Mouse (Mus musculus): ENCODE measurements around the gene Hlf. TPM values are rescaled to one million over a fixed set of nuclear protein-coding genes. Genes with fewer than 3 reads are reported as not detected.
A peak's percentile ranks its signal among the peaks of the same experiment; 100 is the strongest.

Gene Hlf
- total RNA-seq, 1 experiment = 1.4 TPM

GRCm38 (mm10) chr11:90357371-90357770, 33.3 kb downstream of the Hlf start:
- in situ Hi-C loops (cut with MboI; ENCODE audit: low sequenced_read_pairs in 2 of 2, unreplicated experiment in 2 of 2) = no loop called here
- Histone ChIP-seq H3K36me3 (ENCODE audit: control insufficient read depth, insufficient read depth, low read length, poor library complexity, severe bottlenecking) (no peaks in the 10 kb centered on the region), H3K9ac (ENCODE audit: insufficient read depth, low read depth, low read length, poor library complexity, severe bottlenecking) (no peak overlapping the region), H3K9me3 (ENCODE audit: control insufficient read depth, insufficient read depth, low read depth, low read length) (no peaks in the 10 kb centered on the region), H3K4me1 (ENCODE audit: control insufficient read depth in 2 of 2, insufficient read depth in 2 of 2, low read length in 2 of 2, poor library complexity in 1 of 2) (peaks cover 0 to 7% of the 10 kb centered on the region in 2 experiments; a peak in 1 of 4 replicates), H3K4me3 (ENCODE audit: insufficient read depth in 1 of 2, low read depth in 1 of 2, low read length in 2 of 2, poor library complexity in 1 of 2, severe bottlenecking in 1 of 2) (no peak overlapping the region), H3K27ac (ENCODE audit: insufficient read depth, low read depth, low read length, poor library complexity, severe bottlenecking) (no peak overlapping the region)
- DNase-seq (ENCODE audit: low read depth, low spot score) = no peak
- TF ChIP-seq ZC3H11A (IDR thresholded peaks at IDR 0.05; ENCODE audit: borderline replicate concordance, low read depth, low read length) = no peak
- TF ChIP-seq CHD2 (IDR thresholded peaks at IDR 0.05; ENCODE audit: low read depth, low read length) = no peak
- TF ChIP-seq HCFC1 (IDR thresholded peaks at IDR 0.05; ENCODE audit: borderline replicate concordance, insufficient read depth, low read length) = no peak
- TF ChIP-seq ZNF384 (IDR thresholded peaks at IDR 0.05; ENCODE audit: low read depth, low read length) = no peak
- no peak for TF ChIP-seq MAFK (IDR thresholded peaks at IDR 0.05; ENCODE audit: insufficient read depth, low read depth, low read length)

GRCm38 (mm10) chr11:90356495-90357304, 34.0 kb downstream of the Hlf start:
- no peak for DNase-seq (ENCODE audit: low read depth, low spot score)
- H3K27ac ChIP-seq (ENCODE audit: insufficient read depth, low read depth, low read length, poor library complexity, severe bottlenecking) = no peak overlapping the region
- no peaks in the 10 kb centered on the region for H3K36me3 ChIP-seq (ENCODE audit: control insufficient read depth, insufficient read depth, low read length, poor library complexity, severe bottlenecking)
- H3K4me3 ChIP-seq (ENCODE audit: insufficient read depth in 1 of 2, low read depth in 1 of 2, low read length in 2 of 2, poor library complexity in 1 of 2, severe bottlenecking in 1 of 2) = no peak overlapping the region
- H3K9me3 ChIP-seq (ENCODE audit: control insufficient read depth, insufficient read depth, low read depth, low read length) = no peaks in the 10 kb centered on the region
- in situ Hi-C loops (cut with MboI; ENCODE audit: low sequenced_read_pairs in 2 of 2, unreplicated experiment in 2 of 2) = no loop called here
- peaks cover 0 to 7% of the 10 kb centered on the region in 2 experiments; a peak in 1 of 4 replicates for H3K4me1 ChIP-seq (ENCODE audit: control insufficient read depth in 2 of 2, insufficient read depth in 2 of 2, low read length in 2 of 2, poor library complexity in 1 of 2)
- TF ChIP-seq MAFK (IDR thresholded peaks at IDR 0.05; ENCODE audit: insufficient read depth, low read depth, low read length) = no peak
- peak; percentile 62; the same call in 1 of the 2 replicates for TF ChIP-seq ZNF384 (IDR thresholded peaks at IDR 0.05; ENCODE audit: low read depth, low read length)
- no peak overlapping the region for H3K9ac ChIP-seq (ENCODE audit: insufficient read depth, low read depth, low read length, poor library complexity, severe bottlenecking)

- H3K9me3 ChIP-seq (ENCODE audit: control insufficient read depth, insufficient read depth, low read depth, low read length) = no peaks in the 10 kb centered on the region
- DNase-seq (ENCODE audit: low read depth, low spot score) = no peak
- no peak for TF ChIP-seq CHD2 (IDR thresholded peaks at IDR 0.05; ENCODE audit: low read depth, low read length)
- TF ChIP-seq ZC3H11A (IDR thresholded peaks at IDR 0.05; ENCODE audit: borderline replicate concordance, low read depth, low read length) = no peak
- no peak for TF ChIP-seq HCFC1 (IDR thresholded peaks at IDR 0.05; ENCODE audit: borderline replicate concordance, insufficient read depth, low read length)
- TF ChIP-seq MAFK (IDR thresholded peaks at IDR 0.05; ENCODE audit: insufficient read depth, low read depth, low read length) = no peak
- TF ChIP-seq ZNF384 (IDR thresholded peaks at IDR 0.05; ENCODE audit: low read depth, low read length) = no peak
- H3K9ac ChIP-seq (ENCODE audit: insufficient read depth, low read depth, low read length, poor library complexity, severe bottlenecking) = no peak overlapping the region
- no peak overlapping the region for H3K27ac ChIP-seq (ENCODE audit: insufficient read depth, low read depth, low read length, poor library complexity, severe bottlenecking)
- H3K4me3 ChIP-seq (ENCODE audit: insufficient read depth in 1 of 2, low read depth in 1 of 2, low read length in 2 of 2, poor library complexity in 1 of 2, severe bottlenecking in 1 of 2) = no peak overlapping the region
- H3K4me1 ChIP-seq (ENCODE audit: control insufficient read depth in 2 of 2, insufficient read depth in 2 of 2, low read length in 2 of 2, poor library complexity in 1 of 2) = peaks cover 0 to 7% of the 10 kb centered on the region in 2 experiments; a peak in 1 of 4 replicates
- in situ Hi-C loops (cut with MboI; ENCODE audit: low sequenced_read_pairs in 2 of 2, unreplicated experiment in 2 of 2) = no loop called here
- no peaks in the 10 kb centered on the region for H3K36me3 ChIP-seq (ENCODE audit: control insufficient read depth, insufficient read depth, low read length, poor library complexity, severe bottlenecking)
Measured at GRCm38 (mm10) chr11:90356036-90356435, 34.7 kb downstream of the Hlf start.

- H3K27ac ChIP-seq (ENCODE audit: insufficient read depth, low read depth, low read length, poor library complexity, severe bottlenecking) = no peak overlapping the region
- in situ Hi-C loops (cut with MboI; ENCODE audit: low sequenced_read_pairs in 2 of 2, unreplicated experiment in 2 of 2) = no loop called here
- no peaks in the 10 kb centered on the region for H3K36me3 ChIP-seq (ENCODE audit: control insufficient read depth, insufficient read depth, low read length, poor library complexity, severe bottlenecking)
- H3K4me1 ChIP-seq (ENCODE audit: control insufficient read depth in 2 of 2, insufficient read depth in 2 of 2, low read length in 2 of 2, poor library complexity in 1 of 2) = peaks cover 0 to 7% of the 10 kb centered on the region in 2 experiments; a peak in 1 of 4 replicates
- no peaks in the 10 kb centered on the region for H3K9me3 ChIP-seq (ENCODE audit: control insufficient read depth, insufficient read depth, low read depth, low read length)
- DNase-seq (ENCODE audit: low read depth, low spot score) = no peak
- TF ChIP-seq HCFC1 (IDR thresholded peaks at IDR 0.05; ENCODE audit: borderline replicate concordance, insufficient read depth, low read length) (no peak), ZC3H11A (IDR thresholded peaks at IDR 0.05; ENCODE audit: borderline replicate concordance, low read depth, low read length) (no peak), CHD2 (IDR thresholded peaks at IDR 0.05; ENCODE audit: low read depth, low read length) (no peak), MAFK (IDR thresholded peaks at IDR 0.05; ENCODE audit: insufficient read depth, low read depth, low read length) (no peak), ZNF384 (IDR thresholded peaks at IDR 0.05; ENCODE audit: low read depth, low read length) (no peak)
- no peak overlapping the region for H3K4me3 ChIP-seq (ENCODE audit: insufficient read depth in 1 of 2, low read depth in 1 of 2, low read length in 2 of 2, poor library complexity in 1 of 2, severe bottlenecking in 1 of 2)
- no peak overlapping the region for H3K9ac ChIP-seq (ENCODE audit: insufficient read depth, low read depth, low read length, poor library complexity, severe bottlenecking)
Measured at GRCm38 (mm10) chr11:90355270-90355681, 35.4 kb downstream of the Hlf start.
